Mouse (Mus musculus) E14TG2a.4 (cell line): ENCODE results near the gene Syne1.

Source experiments
- CTCF ChIP-seq: conservative IDR thresholded peaks from 2 replicates; pipeline ENCODE4 v1.5.1; 2014; ENCODE audit warnings: low read length
- NANOG ChIP-seq: IDR thresholded peaks from 2 replicates; pipeline ENCODE4 v1.6.1; 2014; ENCODE audit warnings: borderline replicate concordance, low read length, mixed read lengths
- POU5F1 ChIP-seq: IDR thresholded peaks from 2 replicates; pipeline ENCODE4 v1.6.1; 2014; ENCODE audit warnings: low read length, borderline replicate concordance

- TF ChIP-seq CTCF (no peak), POU5F1 (no peak), NANOG (no peak)
These were observed 579.3 kb downstream of the Syne1 start for GRCm38 (mm10) chr10:4972026-4972425.
